Mouse (Mus musculus) heart, embryonic 16.5 days (tissue): ENCODE measurements around the gene Ino80e. TPM values are rescaled to one million over a fixed set of nuclear protein-coding genes. Genes with fewer than 3 reads are reported as not detected.

Experiments used
- polyA plus RNA-seq: library from polyadenylated mRNA; unstranded; fragments of >200 nt; fragmentation: Nextera tagmentation; extraction: Ambion mirVana; gene quantifications from 2 replicates; pipeline ENCODE4 v1.2.1, GENCODE M21; 2015

Ino80e gene
- polyA plus RNA-seq, 1 experiment from 2014 or later: 50.5 TPM

Other genes starting within 250 kb of the Ino80e start
- gene Nupr1, start 231.5 kb downstream of the Ino80e start, polyA plus RNA-seq: 12.8 and 12.9 TPM in 2 replicates
- gene Sgf29, start 213.1 kb downstream of the Ino80e start, polyA plus RNA-seq: 36.1 and 39.1 TPM in 2 replicates
- 17.4 and 18.5 TPM in 2 replicates for gene Sult1a1, start 185.9 kb downstream of the Ino80e start, polyA plus RNA-seq
- gene Bola2, start 167.0 kb downstream of the Ino80e start, polyA plus RNA-seq: 75.4 and 85.6 TPM in 2 replicates
- 6.6 and 6.7 TPM in 2 replicates for gene Slx1b, start 166.6 kb downstream of the Ino80e start, polyA plus RNA-seq
- gene Coro1a, start 154.6 kb downstream of the Ino80e start, polyA plus RNA-seq: 57.7 and 131 TPM in 2 replicates
- 58.6 and 62.5 TPM in 2 replicates for gene Mapk3, start 102.8 kb downstream of the Ino80e start, polyA plus RNA-seq
- gene Gdpd3, start 96.0 kb downstream of the Ino80e start, polyA plus RNA-seq: 0.75 and 1.00 TPM in 2 replicates
- 80.8 and 84.6 TPM in 2 replicates for gene Ypel3, start 85.4 kb downstream of the Ino80e start, polyA plus RNA-seq
- 0.09 and 0.58 TPM in 2 replicates for gene Tbx6, start 80.9 kb downstream of the Ino80e start, polyA plus RNA-seq
- gene Ppp4c, start 69.9 kb downstream of the Ino80e start, polyA plus RNA-seq: 133 and 159 TPM in 2 replicates
- gene Fam57b, start 64.7 kb downstream of the Ino80e start, polyA plus RNA-seq: 0.86 and 1.4 TPM in 2 replicates
- not detected in 2 replicates for gene 4930451I11Rik, start 30.7 kb downstream of the Ino80e start, polyA plus RNA-seq
- not detected in 2 replicates for gene Doc2a, start 15.0 kb downstream of the Ino80e start, polyA plus RNA-seq
- gene Hirip3, start 405 bp downstream of the Ino80e start, polyA plus RNA-seq: 19.8 and 22.2 TPM in 2 replicates
- 31.1 and 35.4 TPM in 2 replicates for gene Taok2, start 22.3 kb upstream of the Ino80e start, polyA plus RNA-seq
- 19.6 and 22.5 TPM in 2 replicates for gene Tmem219, start 60.5 kb upstream of the Ino80e start, polyA plus RNA-seq
- gene Kctd13, start 66.5 kb upstream of the Ino80e start, polyA plus RNA-seq: 13.3 TPM in 2 replicates
- not detected in 2 replicates for gene Asphd1, start 87.2 kb upstream of the Ino80e start, polyA plus RNA-seq
- 0.53 and 1.0 TPM in 2 replicates for gene Sez6l2, start 88.2 kb upstream of the Ino80e start, polyA plus RNA-seq
- 85.1 and 89.4 TPM in 2 replicates for gene Cdipt, start 113.5 kb upstream of the Ino80e start, polyA plus RNA-seq
- gene Cdiptos, start 113.7 kb upstream of the Ino80e start, polyA plus RNA-seq: 1.2 and 1.6 TPM in 2 replicates
- 15.9 and 20.6 TPM in 2 replicates for gene Mvp, start 152.2 kb upstream of the Ino80e start, polyA plus RNA-seq
- gene Pagr1b, start 154.1 kb upstream of the Ino80e start, polyA plus RNA-seq: 0.75 TPM in 1 of 2 replicates, not detected in the other
- 61.0 and 78.5 TPM in 2 replicates for gene Pagr1a, start 155.0 kb upstream of the Ino80e start, polyA plus RNA-seq
- gene Gm42742, start 158.7 kb upstream of the Ino80e start, polyA plus RNA-seq: 15.4 and 38.5 TPM in 2 replicates
- 1.6 and 2.4 TPM in 2 replicates for gene Prrt2, start 158.8 kb upstream of the Ino80e start, polyA plus RNA-seq
- gene Maz, start 164.7 kb upstream of the Ino80e start, polyA plus RNA-seq: 31.5 and 34.1 TPM in 2 replicates
- 80.4 and 81.6 TPM in 2 replicates for gene Kif22, start 180.1 kb upstream of the Ino80e start, polyA plus RNA-seq
- 18.3 TPM in 1 of 2 replicates, not detected in the other for gene Zg16, start 225.0 kb upstream of the Ino80e start, polyA plus RNA-seq
- gene AI467606, start 229.0 kb upstream of the Ino80e start, polyA plus RNA-seq: 4.9 and 8.4 TPM in 2 replicates